Mouse (Mus musculus): ENCODE results near the gene Tmem204. TPM values are rescaled to one million over a fixed set of nuclear protein-coding genes. Genes with fewer than 3 reads are reported as not detected.
"Not testable (repeated sequence)": the region's sequence is repeated elsewhere in the genome, so short reads cannot be mapped to it uniquely, and the experiment has no call there.

Gene Tmem204
- polyA plus RNA-seq (2014; fragmentation: Nextera tagmentation; extraction: Ambion mirVana), result 9.3 and 10.7 TPM in 2 replicates

GRCm38 (mm10) chr17:25083444-25083931 is at the start of gene Tmem204:
Tmem204 (minus strand) TSS chr17:25083591.
- Histone ChIP-seq H3K27ac (ENCODE audit: low read depth, low read length) (peak within 1 kb of the TSS; percentile 40; the same call in 1 of the 2 replicates), H3K9me3 (ENCODE audit: control insufficient read depth, low read length) (no peaks in the 10 kb centered on the region), H3K9ac (ENCODE audit: low read depth, low read length) (no peak within 1 kb of the TSS)

GRCm38 (mm10) chr17:25130060-25130459 is 46.7 kb upstream of the Tmem204 start:
- Histone ChIP-seq H3K9me3 (ENCODE audit: control insufficient read depth, low read length) (no peaks in the 10 kb centered on the region), H3K36me3 (ENCODE audit: control insufficient read depth, insufficient read depth, low read length) (no peaks in the 10 kb centered on the region), H3K4me1 (replicated peaks; ENCODE audit: control insufficient read depth, insufficient read depth, low read length) (peaks cover 8% of the 10 kb centered on the region), H3K9ac (ENCODE audit: low read depth, low read length) (no peak overlapping the region), H3K4me2 (replicated peaks; ENCODE audit: low read depth, low read length) (no peak overlapping the region), H3K27ac (ENCODE audit: low read depth, low read length) (no peak overlapping the region), H3K4me3 (ENCODE audit: low read depth, low read length) (no peak overlapping the region), H3K27me3 (ENCODE audit: control insufficient read depth, insufficient read depth, low read length) (no peaks in the 10 kb centered on the region)
- no peak for DNase-seq (ENCODE audit: low spot score)
- no peak for ATAC-seq (ENCODE audit: low FRiP score)
- WGBS, result 90% methylated on average over 1 of the region's 1 CpGs

More at GRCm38 (mm10) chr17:25083444-25083931, at the start of gene Tmem204:
- H3K4me1 ChIP-seq (replicated peaks; ENCODE audit: control insufficient read depth, insufficient read depth, low read length), result no peaks in the 10 kb centered on the region
- ATAC-seq (ENCODE audit: low FRiP score), result no peak
- H3K4me2 ChIP-seq (replicated peaks; ENCODE audit: low read depth, low read length), result no peak within 1 kb of the TSS
- no peak within 1 kb of the TSS for H3K4me3 ChIP-seq (ENCODE audit: low read depth, low read length)
- WGBS, result 52% methylated on average over 7 of the region's 7 CpGs
- H3K36me3 ChIP-seq (ENCODE audit: control insufficient read depth, insufficient read depth, low read length), result no peaks in the 10 kb centered on the region
- H3K27me3 ChIP-seq (ENCODE audit: control insufficient read depth, insufficient read depth, low read length), result no peaks in the 10 kb centered on the region
- DNase-seq (ENCODE audit: low spot score), result peak; percentile 49

- H3K36me3 ChIP-seq (ENCODE audit: control insufficient read depth, insufficient read depth, low read length), result no peaks in the 10 kb centered on the region
- ATAC-seq (ENCODE audit: low FRiP score) (no peak), DNase-seq (ENCODE audit: low spot score) (no peak)
- no peak overlapping the region for H3K4me3 ChIP-seq (ENCODE audit: low read depth, low read length)
- WGBS, result 78% methylated on average over 9 of the region's 9 CpGs
- no peaks in the 10 kb centered on the region for H3K9me3 ChIP-seq (ENCODE audit: control insufficient read depth, low read length)
- no peak overlapping the region for H3K9ac ChIP-seq (ENCODE audit: low read depth, low read length)
- no peak overlapping the region for H3K27ac ChIP-seq (ENCODE audit: low read depth, low read length)
- no peak overlapping the region for H3K4me2 ChIP-seq (replicated peaks; ENCODE audit: low read depth, low read length)
- no peaks in the 10 kb centered on the region for H3K27me3 ChIP-seq (ENCODE audit: control insufficient read depth, insufficient read depth, low read length)
- H3K4me1 ChIP-seq (replicated peaks; ENCODE audit: control insufficient read depth, insufficient read depth, low read length), result no peaks in the 10 kb centered on the region
These were observed 44.3 kb upstream of the Tmem204 start for GRCm38 (mm10) chr17:25127681-25128080.

GRCm38 (mm10) chr17:25127079-25127478 is 43.7 kb upstream of the Tmem204 start:
- peak; percentile 21 for DNase-seq (ENCODE audit: low spot score)

GRCm38 (mm10) chr17:25125442-25126060 is 42.2 kb upstream of the Tmem204 start:
- not testable (repeated sequence) for H3K4me3 ChIP-seq (ENCODE audit: low read depth, low read length); H3K27me3 ChIP-seq (ENCODE audit: control insufficient read depth, insufficient read depth, low read length); H3K36me3 ChIP-seq (ENCODE audit: control insufficient read depth, insufficient read depth, low read length); H3K9ac ChIP-seq (ENCODE audit: low read depth, low read length); ATAC-seq (ENCODE audit: low FRiP score); H3K4me1 ChIP-seq (replicated peaks; ENCODE audit: control insufficient read depth, insufficient read depth, low read length); H3K9me3 ChIP-seq (ENCODE audit: control insufficient read depth, low read length); H3K27ac ChIP-seq (ENCODE audit: low read depth, low read length); DNase-seq (ENCODE audit: low spot score); H3K4me2 ChIP-seq (replicated peaks; ENCODE audit: low read depth, low read length)
- WGBS, result 68% methylated on average over 3 of the region's 3 CpGs

More at GRCm38 (mm10) chr17:25127079-25127478, 43.7 kb upstream of the Tmem204 start:
- Histone ChIP-seq H3K9ac (ENCODE audit: low read depth, low read length) (no peak overlapping the region), H3K36me3 (ENCODE audit: control insufficient read depth, insufficient read depth, low read length) (no peaks in the 10 kb centered on the region), H3K9me3 (ENCODE audit: control insufficient read depth, low read length) (no peaks in the 10 kb centered on the region), H3K4me1 (replicated peaks; ENCODE audit: control insufficient read depth, insufficient read depth, low read length) (no peaks in the 10 kb centered on the region), H3K27ac (ENCODE audit: low read depth, low read length) (no peak overlapping the region), H3K4me3 (ENCODE audit: low read depth, low read length) (no peak overlapping the region), H3K4me2 (replicated peaks; ENCODE audit: low read depth, low read length) (no peak overlapping the region), H3K27me3 (ENCODE audit: control insufficient read depth, insufficient read depth, low read length) (no peaks in the 10 kb centered on the region)
- no peak for ATAC-seq (ENCODE audit: low FRiP score)
- 59% methylated on average over 8 of the region's 8 CpGs for WGBS

GRCm38 (mm10) chr17:25123979-25124378 is 40.6 kb upstream of the Tmem204 start:
- no peak overlapping the region for H3K27ac ChIP-seq (ENCODE audit: low read depth, low read length)

GRCm38 (mm10) chr17:25120406-25120805 is 37.0 kb upstream of the Tmem204 start, which contains the start of gene Ptx4:
Ptx4 (plus strand) TSS chr17:25120760.
- no peaks in the 10 kb centered on the region for H3K9me3 ChIP-seq (ENCODE audit: control insufficient read depth, low read length)
- no peak within 1 kb of the TSS for H3K9ac ChIP-seq (ENCODE audit: low read depth, low read length)
- H3K27ac ChIP-seq (ENCODE audit: low read depth, low read length), result no peak within 1 kb of the TSS
- ATAC-seq (ENCODE audit: low FRiP score) (no peak), DNase-seq (ENCODE audit: low spot score) (no peak)
- H3K4me3 ChIP-seq (ENCODE audit: low read depth, low read length), result no peak within 1 kb of the TSS
- no peaks in the 10 kb centered on the region for H3K4me1 ChIP-seq (replicated peaks; ENCODE audit: control insufficient read depth, insufficient read depth, low read length)
- H3K36me3 ChIP-seq (ENCODE audit: control insufficient read depth, insufficient read depth, low read length), result no peaks in the 10 kb centered on the region
- 0 out of 2 replicates have a peak, but pooled peaks cover 2% of the 10 kb centered on the region for H3K27me3 ChIP-seq (ENCODE audit: control insufficient read depth, insufficient read depth, low read length)
- WGBS, result 45% methylated on average over 3 of the region's 3 CpGs
- no peak within 1 kb of the TSS for H3K4me2 ChIP-seq (replicated peaks; ENCODE audit: low read depth, low read length)

More at GRCm38 (mm10) chr17:25123979-25124378, 40.6 kb upstream of the Tmem204 start:
- Histone ChIP-seq H3K4me1 (replicated peaks; ENCODE audit: control insufficient read depth, insufficient read depth, low read length) (no peaks in the 10 kb centered on the region), H3K36me3 (ENCODE audit: control insufficient read depth, insufficient read depth, low read length) (no peaks in the 10 kb centered on the region), H3K4me2 (replicated peaks; ENCODE audit: low read depth, low read length) (no peak overlapping the region), H3K27me3 (ENCODE audit: control insufficient read depth, insufficient read depth, low read length) (0 out of 2 replicates have a peak, but pooled peaks cover 2% of the 10 kb centered on the region), H3K4me3 (ENCODE audit: low read depth, low read length) (no peak overlapping the region), H3K9me3 (ENCODE audit: control insufficient read depth, low read length) (no peaks in the 10 kb centered on the region), H3K9ac (ENCODE audit: low read depth, low read length) (no peak overlapping the region)
- 31% methylated on average over 7 of the region's 7 CpGs for WGBS
- ATAC-seq (ENCODE audit: low FRiP score), result no peak
- DNase-seq (ENCODE audit: low spot score), result peak; percentile 26

GRCm38 (mm10) chr17:25117263-25117662 is 33.9 kb upstream of the Tmem204 start:
- Histone ChIP-seq H3K4me2 (replicated peaks; ENCODE audit: low read depth, low read length) (no peak overlapping the region), H3K4me1 (replicated peaks; ENCODE audit: control insufficient read depth, insufficient read depth, low read length) (0 out of 2 replicates have a peak, but pooled peaks cover 3% of the 10 kb centered on the region), H3K27ac (ENCODE audit: low read depth, low read length) (no peak overlapping the region), H3K9ac (ENCODE audit: low read depth, low read length) (no peak overlapping the region), H3K36me3 (ENCODE audit: control insufficient read depth, insufficient read depth, low read length) (no peaks in the 10 kb centered on the region), H3K27me3 (ENCODE audit: control insufficient read depth, insufficient read depth, low read length) (0 out of 2 replicates have a peak, but pooled peaks cover 2% of the 10 kb centered on the region), H3K9me3 (ENCODE audit: control insufficient read depth, low read length) (no peaks in the 10 kb centered on the region), H3K4me3 (ENCODE audit: low read depth, low read length) (no peak overlapping the region)
- WGBS, result 38% methylated on average over 4 of the region's 4 CpGs
- DNase-seq (ENCODE audit: low spot score), result peak; percentile 5
- ATAC-seq (ENCODE audit: low FRiP score), result no peak

Data from hindbrain, embryonic 11.5 days (tissue).